In genomic region chr2:35906174-35906798, GRCm38 (mm10) we compare ENCODE assay signal across 8 mouse cellular contexts.
DNase-seq lines count a peak whose midpoint lies in the region; ATAC-seq and TF ChIP-seq lines count a peak whose summit lies in the region.

No protein-coding gene starts in this region.

- TF ChIP-seq CTCF in Patski (IDR thresholded peaks at IDR 0.05) = peak; percentile 84

- no peak overlapping the region for H3K9ac ChIP-seq in lung, embryonic 15.5 days

- no peak overlapping the region for H3K4me3 ChIP-seq in lung, embryonic 15.5 days

- WGBS in lung, embryonic 15.5 days = 10% methylated on average over 11 of the region's 11 CpGs

- no peaks in the 10 kb centered on the region for H3K4me1 ChIP-seq in lung, embryonic 15.5 days

- CTCF ChIA-PET in Patski (lab: Charles Lee) = interaction anchor here (0.9 to 6.3 kb wide), 8 partner anchors 8 to 361 kb away, joined by 3 to 37 read pairs (median 4); no protein-coding TSS in a partner anchor

- ATAC-seq in Patski = no peak
- ATAC-seq in hematopoietic stem cell, adult 5-6 weeks (replicated peaks in 1 of 2; ENCODE audit: insufficient read depth in 1 of 2, low FRiP score in 2 of 2, low TSS enrichment in 1 of 2, low read depth in 1 of 2, poor library complexity in 2 of 2, severe bottlenecking in 2 of 2) = peak; percentile 49 to 50; a peak in 2 of 4 replicates
- ATAC-seq in lung, embryonic 15.5 days (ENCODE audit: borderline replicate concordance, extremely low read depth, low FRiP score, low TSS enrichment) = 0 out of 2 replicates have a peak, but pooled peaks have one; percentile 43

- H3K36me3 ChIP-seq in lung, embryonic 15.5 days = no peaks in the 10 kb centered on the region

- in situ Hi-C loops in Patski (cut with MboI; ENCODE audit: low pct_unique_long_range_greater_than_20kb) = loop anchor here (5.0 kb wide), 3 partner anchors 184 to 359 kb away; no protein-coding TSS in a partner anchor

- no peak overlapping the region for H3K4me2 ChIP-seq in lung, embryonic 15.5 days

- no peak overlapping the region for H3K27ac ChIP-seq in lung, embryonic 15.5 days

- H3K27me3 ChIP-seq in Patski = no peaks in the 10 kb centered on the region
- no peaks in the 10 kb centered on the region for H3K27me3 ChIP-seq in lung, embryonic 15.5 days

- H3K9me3 ChIP-seq in lung, embryonic 15.5 days = no peaks in the 10 kb centered on the region

- no peak for DNase-seq in Patski (ENCODE audit: low read depth, low spot score)
- DNase-seq in cerebellum, adult 8-10 months = peak; percentile 76
- DNase-seq in forelimb bud, embryonic 11.5 days (ENCODE audit: low read depth, low spot score) = peak; percentile 83
- peak; percentile 52 to 83 for DNase-seq in layer of hippocampus, adult 18-20 months (ENCODE audit: low spot score in 2 of 2)
- peak; percentile 70 for DNase-seq in retina, adult 2 months (ENCODE audit: low read depth, low spot score)
- DNase-seq in thymus, postnatal 4 days = peak; percentile 56

- POLR2A ChIA-PET in Patski (lab: Charles Lee) = interaction anchor here (0.6 kb wide), 1 partner anchor 361 kb away, joined by 4 read pairs; no protein-coding TSS in a partner anchor
